Mouse (Mus musculus): Measurements from ENCODE around the gene Olfr1047. TPM values are rescaled to one million over a fixed set of nuclear protein-coding genes. Genes with fewer than 3 reads are reported as not detected.
"Not testable (repeated sequence)": the region's sequence is repeated elsewhere in the genome, so short reads cannot be mapped to it uniquely, and the experiment has no call there.

Olfr1047 gene
- polyA plus RNA-seq (2014; fragmentation: Nextera tagmentation; extraction: Ambion mirVana) = not detected in 2 replicates

DNA sequence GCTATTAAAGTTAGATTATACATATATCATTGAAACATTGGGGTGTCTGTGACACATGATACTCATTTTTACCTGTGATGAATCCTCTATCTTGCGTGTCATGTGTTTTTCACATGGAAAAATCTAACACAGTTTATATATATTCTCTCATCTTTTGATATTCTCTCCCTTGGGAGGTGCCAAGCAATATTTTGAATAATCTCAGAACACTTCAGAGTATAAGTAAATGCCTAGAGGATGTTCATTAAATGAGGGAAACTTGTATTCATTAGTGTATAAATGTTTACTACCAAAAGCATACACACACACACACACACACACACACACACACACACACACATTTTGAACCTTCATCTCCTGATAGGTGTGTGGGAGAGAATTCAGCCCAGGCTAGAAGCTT lies at the start of gene Olfr1047:
TSS of gene Olfr1047 (minus strand) at position 101 of the 400 bp plus-strand sequence.
- no peak within 1 kb of the TSS for H3K9ac ChIP-seq (ENCODE audit: low read length)
- H3K4me1 ChIP-seq (ENCODE audit: control insufficient read depth in 2 of 2, insufficient read depth in 2 of 2, low read length in 2 of 2) = no peaks in the 10 kb centered on the region
- no peaks in the 10 kb centered on the region for H3K36me3 ChIP-seq (ENCODE audit: control insufficient read depth, insufficient read depth, low read length)
- no peaks in the 10 kb centered on the region for H3K9me3 ChIP-seq (ENCODE audit: control insufficient read depth, low read length)
- ATAC-seq (ENCODE audit: insufficient number of reproducible peaks, insufficient read depth, low FRiP score, low read depth) = no peak
- H3K27ac ChIP-seq (replicated peaks in 1 of 2; ENCODE audit: control insufficient read depth in 1 of 2, insufficient read depth in 1 of 2, low read depth in 2 of 2, low read length in 2 of 2) = no peak within 1 kb of the TSS
- no peaks in the 10 kb centered on the region for H3K27me3 ChIP-seq (ENCODE audit: control insufficient read depth, insufficient read depth, low read length)
- no peak within 1 kb of the TSS for H3K4me2 ChIP-seq (ENCODE audit: low read length)
- H3K4me3 ChIP-seq (ENCODE audit: control insufficient read depth in 1 of 2, insufficient read depth in 1 of 2, low read depth in 1 of 2, low read length in 2 of 2) = no peak within 1 kb of the TSS
- 88% methylated on average over 1 of the region's 1 CpGs for WGBS

DNA sequence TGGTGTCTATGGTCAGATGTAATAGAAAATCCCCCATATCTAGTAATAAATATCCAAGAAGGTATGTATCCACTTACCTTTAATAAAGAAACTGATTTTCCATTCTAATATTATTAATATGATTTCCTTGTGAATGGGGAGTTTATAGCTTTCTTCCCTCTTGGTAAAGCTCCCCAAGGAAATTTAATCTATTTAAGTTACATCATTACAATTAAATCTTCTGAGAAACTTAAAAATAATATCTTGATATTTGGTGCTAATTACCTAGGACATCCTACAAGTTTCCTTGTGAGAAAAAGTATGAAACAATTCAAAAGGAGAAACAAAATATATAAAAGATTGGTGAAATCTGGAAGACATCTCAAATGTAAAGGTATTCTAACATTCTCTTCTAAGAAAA lies 47.8 kb upstream of the Olfr1047 start, which contains the start of gene Olfr1051:
TSS of gene Olfr1051 (minus strand) at position 101 of the 400 bp plus-strand sequence.
- H3K27ac ChIP-seq (replicated peaks in 1 of 2; ENCODE audit: control insufficient read depth in 1 of 2, insufficient read depth in 1 of 2, low read depth in 2 of 2, low read length in 2 of 2); H3K9me3 ChIP-seq (ENCODE audit: control insufficient read depth, low read length); H3K4me1 ChIP-seq (ENCODE audit: control insufficient read depth in 2 of 2, insufficient read depth in 2 of 2, low read length in 2 of 2); H3K4me2 ChIP-seq (ENCODE audit: low read length); ATAC-seq (ENCODE audit: insufficient number of reproducible peaks, insufficient read depth, low FRiP score, low read depth); H3K27me3 ChIP-seq (ENCODE audit: control insufficient read depth, insufficient read depth, low read length); H3K4me3 ChIP-seq (ENCODE audit: control insufficient read depth in 1 of 2, insufficient read depth in 1 of 2, low read depth in 1 of 2, low read length in 2 of 2); H3K9ac ChIP-seq (ENCODE audit: low read length); H3K36me3 ChIP-seq (ENCODE audit: control insufficient read depth, insufficient read depth, low read length): not testable (repeated sequence)

DNA sequence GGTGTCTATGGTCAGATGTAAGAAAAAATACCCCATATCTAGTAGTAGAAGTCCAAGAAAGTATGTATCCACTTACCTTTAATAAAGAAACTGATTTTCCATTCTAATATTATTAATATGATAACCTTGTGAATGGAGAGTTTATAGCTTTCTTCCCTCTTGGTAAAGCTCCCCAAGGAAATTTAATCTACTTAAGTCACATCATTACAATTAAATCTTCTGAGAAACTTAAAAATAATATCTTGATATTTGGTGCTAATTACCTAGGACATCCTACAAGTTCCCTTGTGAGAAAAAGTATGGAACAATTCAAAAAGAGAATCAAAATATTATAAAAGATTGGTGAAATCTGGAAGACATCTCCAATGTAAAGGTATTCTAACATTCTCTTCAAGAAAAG lies 27.0 kb upstream of the Olfr1047 start, which contains the start of gene Olfr1049:
TSS of gene Olfr1049 (minus strand) at position 101 of the 400 bp plus-strand sequence.
- H3K27me3 ChIP-seq (ENCODE audit: control insufficient read depth, insufficient read depth, low read length); H3K27ac ChIP-seq (replicated peaks in 1 of 2; ENCODE audit: control insufficient read depth in 1 of 2, insufficient read depth in 1 of 2, low read depth in 2 of 2, low read length in 2 of 2); H3K4me3 ChIP-seq (ENCODE audit: control insufficient read depth in 1 of 2, insufficient read depth in 1 of 2, low read depth in 1 of 2, low read length in 2 of 2); H3K36me3 ChIP-seq (ENCODE audit: control insufficient read depth, insufficient read depth, low read length); ATAC-seq (ENCODE audit: insufficient number of reproducible peaks, insufficient read depth, low FRiP score, low read depth); H3K9me3 ChIP-seq (ENCODE audit: control insufficient read depth, low read length); H3K4me2 ChIP-seq (ENCODE audit: low read length); H3K4me1 ChIP-seq (ENCODE audit: control insufficient read depth in 2 of 2, insufficient read depth in 2 of 2, low read length in 2 of 2); H3K9ac ChIP-seq (ENCODE audit: low read length): not testable (repeated sequence)

DNA sequence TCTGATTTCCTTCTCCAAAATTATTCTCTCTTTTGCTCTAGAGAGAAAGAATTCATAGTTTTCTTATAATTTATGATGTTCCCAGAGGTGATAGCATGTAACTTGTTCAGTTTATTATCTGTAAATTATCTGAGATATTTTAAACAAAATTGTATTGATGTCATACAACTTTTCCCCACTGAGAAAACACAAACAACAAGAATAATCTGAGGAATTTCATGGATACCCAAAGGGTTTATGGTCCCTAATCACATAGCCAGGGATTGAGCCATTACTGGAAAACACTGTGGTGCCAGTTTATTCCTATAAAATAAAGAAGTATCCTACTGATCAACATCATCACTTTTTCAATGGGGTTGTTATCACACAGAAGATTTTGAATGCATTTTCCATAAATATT lies 9.0 kb upstream of the Olfr1047 start, which contains the start of gene Olfr1048:
TSS of gene Olfr1048 (minus strand) at position 101 of the 400 bp plus-strand sequence.
- no peaks in the 10 kb centered on the region for H3K9me3 ChIP-seq (ENCODE audit: control insufficient read depth, low read length)
- ATAC-seq (ENCODE audit: insufficient number of reproducible peaks, insufficient read depth, low FRiP score, low read depth) = no peak
- H3K4me1 ChIP-seq (ENCODE audit: control insufficient read depth in 2 of 2, insufficient read depth in 2 of 2, low read length in 2 of 2) = no peaks in the 10 kb centered on the region
- H3K4me2 ChIP-seq (ENCODE audit: low read length) = no peak within 1 kb of the TSS
- no peaks in the 10 kb centered on the region for H3K27me3 ChIP-seq (ENCODE audit: control insufficient read depth, insufficient read depth, low read length)
- no peaks in the 10 kb centered on the region for H3K36me3 ChIP-seq (ENCODE audit: control insufficient read depth, insufficient read depth, low read length)
- H3K27ac ChIP-seq (replicated peaks in 1 of 2; ENCODE audit: control insufficient read depth in 1 of 2, insufficient read depth in 1 of 2, low read depth in 2 of 2, low read length in 2 of 2) = no peak within 1 kb of the TSS
- no peak within 1 kb of the TSS for H3K4me3 ChIP-seq (ENCODE audit: control insufficient read depth in 1 of 2, insufficient read depth in 1 of 2, low read depth in 1 of 2, low read length in 2 of 2)
- no peak within 1 kb of the TSS for H3K9ac ChIP-seq (ENCODE audit: low read length)

DNA sequence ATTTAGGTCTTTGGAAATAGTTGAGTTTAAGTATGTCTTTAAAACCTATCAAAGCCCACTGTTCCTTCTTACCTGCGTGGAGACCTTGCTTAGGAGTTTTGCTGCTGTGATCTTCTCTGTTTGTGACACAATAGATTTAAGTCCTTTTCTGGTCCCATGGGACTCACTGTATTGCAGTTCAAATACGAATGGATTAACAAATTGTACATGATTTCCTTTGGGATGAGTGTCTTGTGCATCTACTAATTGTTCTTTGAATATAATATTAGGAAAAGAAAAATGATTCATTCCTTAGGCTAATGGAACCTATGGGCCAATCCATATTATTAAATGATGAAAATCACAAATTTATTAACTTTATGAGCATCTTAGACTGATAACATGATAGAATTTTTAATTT lies 12.0 kb downstream of the Olfr1047 start, which contains the start of gene Olfr1046:
TSS of gene Olfr1046 (minus strand) at position 101 of the 400 bp plus-strand sequence.
- Histone ChIP-seq H3K4me1 (ENCODE audit: control insufficient read depth in 2 of 2, insufficient read depth in 2 of 2, low read length in 2 of 2) (no peaks in the 10 kb centered on the region), H3K4me2 (ENCODE audit: low read length) (no peak within 1 kb of the TSS), H3K9me3 (ENCODE audit: control insufficient read depth, low read length) (no peaks in the 10 kb centered on the region), H3K27ac (replicated peaks in 1 of 2; ENCODE audit: control insufficient read depth in 1 of 2, insufficient read depth in 1 of 2, low read depth in 2 of 2, low read length in 2 of 2) (no peak within 1 kb of the TSS), H3K4me3 (ENCODE audit: control insufficient read depth in 1 of 2, insufficient read depth in 1 of 2, low read depth in 1 of 2, low read length in 2 of 2) (no peak within 1 kb of the TSS), H3K9ac (ENCODE audit: low read length) (no peak within 1 kb of the TSS), H3K27me3 (ENCODE audit: control insufficient read depth, insufficient read depth, low read length) (no peaks in the 10 kb centered on the region), H3K36me3 (ENCODE audit: control insufficient read depth, insufficient read depth, low read length) (no peaks in the 10 kb centered on the region)
- no peak for ATAC-seq (ENCODE audit: insufficient number of reproducible peaks, insufficient read depth, low FRiP score, low read depth)
- WGBS = 69% methylated on average over 2 of the region's 2 CpGs

DNA sequence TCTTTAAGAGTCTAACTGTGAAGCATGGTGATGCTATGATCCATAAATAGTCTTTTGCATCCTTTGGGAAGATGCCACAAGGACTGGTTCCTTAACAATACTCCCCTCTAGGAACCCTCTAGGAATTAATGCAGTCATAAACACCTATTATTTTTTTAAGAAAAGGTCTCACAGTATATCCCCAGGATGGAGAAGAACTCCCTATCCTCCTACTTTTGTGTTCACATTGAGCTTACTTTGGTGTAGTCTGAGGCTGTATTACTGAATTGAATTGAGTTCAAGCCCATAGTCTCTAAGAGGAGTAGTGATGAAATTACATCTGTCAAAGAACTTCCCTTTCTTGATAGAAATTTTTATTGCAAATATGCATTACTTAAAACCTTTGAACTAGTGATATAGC lies 28.3 kb downstream of the Olfr1047 start, which contains the start of gene Olfr1045:
TSS of gene Olfr1045 (minus strand) at position 101 of the 400 bp plus-strand sequence.
- Histone ChIP-seq H3K9ac (ENCODE audit: low read length) (no peak within 1 kb of the TSS), H3K4me2 (ENCODE audit: low read length) (no peak within 1 kb of the TSS), H3K27me3 (ENCODE audit: control insufficient read depth, insufficient read depth, low read length) (no peaks in the 10 kb centered on the region), H3K36me3 (ENCODE audit: control insufficient read depth, insufficient read depth, low read length) (no peaks in the 10 kb centered on the region), H3K27ac (replicated peaks in 1 of 2; ENCODE audit: control insufficient read depth in 1 of 2, insufficient read depth in 1 of 2, low read depth in 2 of 2, low read length in 2 of 2) (no peak within 1 kb of the TSS), H3K4me1 (ENCODE audit: control insufficient read depth in 2 of 2, insufficient read depth in 2 of 2, low read length in 2 of 2) (no peaks in the 10 kb centered on the region), H3K4me3 (ENCODE audit: control insufficient read depth in 1 of 2, insufficient read depth in 1 of 2, low read depth in 1 of 2, low read length in 2 of 2) (no peak within 1 kb of the TSS), H3K9me3 (ENCODE audit: control insufficient read depth, low read length) (no peaks in the 10 kb centered on the region)
- ATAC-seq (ENCODE audit: insufficient number of reproducible peaks, insufficient read depth, low FRiP score, low read depth) = no peak

DNA sequence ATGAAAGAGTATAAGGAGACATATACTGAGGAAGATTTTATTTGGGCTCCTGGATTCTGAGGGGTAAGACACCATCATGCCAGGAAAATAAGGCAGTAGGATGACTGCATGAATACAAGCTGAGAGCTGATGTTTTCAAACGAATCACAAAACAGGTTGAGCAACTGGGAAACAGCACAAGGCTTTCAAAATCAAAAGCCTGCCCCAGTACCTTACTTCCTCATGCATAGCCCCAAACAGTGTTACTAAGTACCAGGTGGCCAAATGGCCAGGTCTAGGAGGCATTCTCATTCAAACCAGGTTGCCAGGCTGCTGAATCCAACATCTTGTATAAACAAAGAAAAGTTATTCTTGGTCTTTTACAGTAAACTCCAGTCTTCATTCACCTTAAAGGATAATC lies 35.3 kb downstream of the Olfr1047 start:
- H3K4me3 ChIP-seq (ENCODE audit: control insufficient read depth in 1 of 2, insufficient read depth in 1 of 2, low read depth in 1 of 2, low read length in 2 of 2) = no peak overlapping the region
- H3K4me2 ChIP-seq (ENCODE audit: low read length) = no peak overlapping the region
- H3K9me3 ChIP-seq (ENCODE audit: control insufficient read depth, low read length) = no peaks in the 10 kb centered on the region
- H3K4me1 ChIP-seq (ENCODE audit: control insufficient read depth in 2 of 2, insufficient read depth in 2 of 2, low read length in 2 of 2) = no peaks in the 10 kb centered on the region
- H3K27me3 ChIP-seq (ENCODE audit: control insufficient read depth, insufficient read depth, low read length) = no peaks in the 10 kb centered on the region
- no peak overlapping the region for H3K27ac ChIP-seq (replicated peaks in 1 of 2; ENCODE audit: control insufficient read depth in 1 of 2, insufficient read depth in 1 of 2, low read depth in 2 of 2, low read length in 2 of 2)
- no peak for ATAC-seq (ENCODE audit: insufficient number of reproducible peaks, insufficient read depth, low FRiP score, low read depth)
- WGBS = 39% methylated on average over 1 of the region's 1 CpGs
- H3K9ac ChIP-seq (ENCODE audit: low read length) = no peak overlapping the region
- no peaks in the 10 kb centered on the region for H3K36me3 ChIP-seq (ENCODE audit: control insufficient read depth, insufficient read depth, low read length)

DNA sequence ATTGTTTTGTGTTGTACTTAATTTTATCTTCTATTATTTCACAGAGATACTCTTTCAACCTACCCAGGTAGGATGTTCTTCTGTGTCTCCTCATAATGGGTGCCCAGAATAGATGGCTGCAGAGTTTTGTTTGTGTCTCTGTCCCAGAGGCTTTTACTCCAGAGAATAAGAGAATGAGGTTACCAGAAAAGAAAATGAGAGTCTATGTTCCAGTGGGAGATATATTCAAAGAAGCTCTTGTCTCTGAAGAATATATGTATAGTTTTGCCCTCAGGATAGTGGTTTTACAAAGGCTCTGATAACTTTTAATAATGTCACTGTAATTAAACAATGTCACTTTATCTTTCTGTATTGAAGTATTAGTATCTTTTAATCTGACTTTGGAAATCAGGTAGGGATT lies 45.6 kb downstream of the Olfr1047 start, which contains the start of gene Olfr52:
TSS of gene Olfr52 (minus strand) at position 101 of the 400 bp plus-strand sequence.
- H3K4me3 ChIP-seq (ENCODE audit: control insufficient read depth in 1 of 2, insufficient read depth in 1 of 2, low read depth in 1 of 2, low read length in 2 of 2) = no peak within 1 kb of the TSS
- H3K4me2 ChIP-seq (ENCODE audit: low read length) = no peak within 1 kb of the TSS
- ATAC-seq (ENCODE audit: insufficient number of reproducible peaks, insufficient read depth, low FRiP score, low read depth) = no peak
- H3K27ac ChIP-seq (replicated peaks in 1 of 2; ENCODE audit: control insufficient read depth in 1 of 2, insufficient read depth in 1 of 2, low read depth in 2 of 2, low read length in 2 of 2) = no peak within 1 kb of the TSS
- H3K27me3 ChIP-seq (ENCODE audit: control insufficient read depth, insufficient read depth, low read length) = no peaks in the 10 kb centered on the region
- no peak within 1 kb of the TSS for H3K9ac ChIP-seq (ENCODE audit: low read length)
- no peaks in the 10 kb centered on the region for H3K4me1 ChIP-seq (ENCODE audit: control insufficient read depth in 2 of 2, insufficient read depth in 2 of 2, low read length in 2 of 2)
- no peaks in the 10 kb centered on the region for H3K9me3 ChIP-seq (ENCODE audit: control insufficient read depth, low read length)
- no peaks in the 10 kb centered on the region for H3K36me3 ChIP-seq (ENCODE audit: control insufficient read depth, insufficient read depth, low read length)

Measured in heart, embryonic 14.5 days (tissue).